Comparison of ENCODE assay signal across 17 mouse cellular contexts in genomic region chr12:99314817-99315216, GRCm38 (mm10).
"Had no signal": no experiment of that assay in that cellular context is flagged by ENCODE, and none has a peak within 500 bp of the region (broad histone marks: within the 10 kb centered on the region; RNA-seq: fewer than 3 reads in every experiment).

No protein-coding gene starts in this region.

- H3K4me2 ChIP-seq: limb, embryonic 12.5 days; limb, embryonic 15.5 days; liver, embryonic 11.5 days; lung, embryonic 14.5 days; midbrain, embryonic 11.5 days had no signal

- ATAC-seq: liver, postnatal 0 days; lung, postnatal 0 days had no signal

- DNase-seq: kidney, adult 2 months; kidney, postnatal 25 days; left cerebral cortex, postnatal 4 days; liver, postnatal 0 days; lung, embryonic 14.5 days; lung, postnatal 36 days; midbrain, embryonic 14.5 days; thymus, postnatal 25 days had no signal

- H3K4me3 ChIP-seq: layer of hippocampus, adult 2 months; limb, embryonic 12.5 days; limb, embryonic 15.5 days had no signal

- H3K9me3 ChIP-seq: limb, embryonic 12.5 days; limb, embryonic 15.5 days had no signal

- H3K27ac ChIP-seq: kidney, postnatal 0 days; layer of hippocampus, adult 2 months; limb, embryonic 12.5 days; limb, embryonic 15.5 days; liver, embryonic 14.5 days; stomach, postnatal 0 days had no signal

- H3K9ac ChIP-seq: limb, embryonic 12.5 days; limb, embryonic 15.5 days; liver, embryonic 14.5 days; liver, postnatal 0 days; lung, embryonic 14.5 days had no signal

- H3K27me3 ChIP-seq: limb, embryonic 12.5 days; limb, embryonic 15.5 days had no signal
